Mouse (Mus musculus): ENCODE data around the gene Gng3. TPM values are rescaled to one million over a fixed set of nuclear protein-coding genes. Genes with fewer than 3 reads are reported as not detected.
"Not testable (repeated sequence)": the region's sequence is repeated elsewhere in the genome, so short reads cannot be mapped to it uniquely, and the experiment has no call there.

The Gng3 gene
- total RNA-seq (2017), result not detected in 2 replicates

DNA sequence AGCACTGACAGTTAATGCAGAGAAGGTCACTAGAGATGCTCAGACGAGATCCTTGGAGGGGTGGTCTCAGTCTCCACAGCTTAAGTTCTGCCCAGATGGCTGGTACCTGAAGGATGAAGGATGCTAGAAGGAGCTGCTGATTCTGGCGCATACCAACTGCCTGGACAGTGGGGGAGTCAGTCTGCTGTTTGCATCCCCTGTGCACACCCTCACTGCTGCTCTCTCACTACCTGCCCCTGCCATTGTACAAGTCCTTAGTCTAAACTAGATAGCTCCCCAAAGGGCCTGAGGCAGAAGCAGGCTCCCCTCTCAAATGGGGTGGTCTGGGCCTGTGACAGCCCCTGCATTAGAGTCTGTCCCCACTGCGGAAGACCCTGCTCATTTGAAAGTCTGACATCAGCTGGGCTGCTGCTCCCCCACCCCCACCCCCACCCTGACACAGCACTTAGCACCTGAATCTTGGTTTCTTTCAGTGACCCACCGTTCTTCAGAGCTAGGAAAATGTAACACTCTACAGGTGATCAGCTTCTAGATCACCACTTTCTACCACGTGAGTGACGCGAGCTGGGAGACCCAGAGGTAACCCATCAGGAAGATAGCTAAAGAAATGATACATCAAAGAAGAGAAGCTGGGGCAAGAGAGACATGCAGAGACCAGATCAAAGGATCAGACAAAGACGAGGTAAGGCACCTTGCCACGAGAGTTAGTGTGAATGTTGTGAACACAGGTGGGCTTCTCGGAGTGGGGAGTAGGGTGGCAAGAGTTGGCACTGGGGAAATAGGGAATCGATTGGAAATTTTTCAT, at the start of gene Gng3:
TSS of gene Gng3 (minus strand) at position 92 of the 805 bp plus-strand sequence.
- no peak for ATAC-seq (replicated peaks; ENCODE audit: low read depth, poor library complexity, severe bottlenecking)

DNA sequence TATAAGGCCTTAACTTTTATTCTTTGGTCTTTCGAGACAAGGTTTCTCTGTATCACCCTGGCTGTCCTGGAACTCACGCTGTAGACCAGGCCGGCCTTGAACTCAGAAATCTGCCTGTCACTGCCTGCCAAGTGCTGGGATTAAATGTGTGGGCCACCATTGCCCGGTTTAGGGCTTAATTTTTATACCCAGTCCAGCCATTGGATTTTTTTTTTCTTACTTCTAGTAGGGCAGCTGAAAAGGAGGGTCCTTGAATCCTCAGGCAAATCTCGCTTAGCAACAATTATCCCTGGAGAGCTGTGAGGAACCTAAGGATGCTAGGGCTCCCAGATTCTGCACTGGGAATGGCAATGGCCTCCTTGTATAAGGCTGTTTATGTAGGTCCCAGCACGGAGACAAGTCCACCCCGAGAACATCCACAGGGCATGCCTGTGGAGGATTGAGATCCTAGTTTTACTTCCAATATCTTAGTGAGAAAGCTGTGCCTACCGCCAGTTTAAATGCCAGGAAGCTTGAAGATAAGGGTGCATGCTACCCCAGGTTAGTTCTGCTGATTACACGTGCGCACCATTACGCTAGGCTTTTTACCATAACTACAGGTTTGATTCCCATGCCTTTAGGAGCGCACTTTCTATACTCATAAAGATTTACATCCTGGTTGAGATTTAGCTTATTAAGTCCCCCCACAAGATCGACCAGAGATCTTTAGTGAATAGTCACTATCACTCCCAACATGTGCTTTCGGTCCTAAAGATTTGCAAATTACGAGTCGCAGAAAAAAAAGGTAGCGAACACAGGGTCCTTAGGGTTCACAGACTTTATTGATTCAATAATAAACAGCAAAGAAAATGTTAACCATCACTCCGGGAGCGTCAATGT, 48.8 kb upstream of the Gng3 start:
- no peak for ATAC-seq (replicated peaks; ENCODE audit: low read depth, poor library complexity, severe bottlenecking)

DNA sequence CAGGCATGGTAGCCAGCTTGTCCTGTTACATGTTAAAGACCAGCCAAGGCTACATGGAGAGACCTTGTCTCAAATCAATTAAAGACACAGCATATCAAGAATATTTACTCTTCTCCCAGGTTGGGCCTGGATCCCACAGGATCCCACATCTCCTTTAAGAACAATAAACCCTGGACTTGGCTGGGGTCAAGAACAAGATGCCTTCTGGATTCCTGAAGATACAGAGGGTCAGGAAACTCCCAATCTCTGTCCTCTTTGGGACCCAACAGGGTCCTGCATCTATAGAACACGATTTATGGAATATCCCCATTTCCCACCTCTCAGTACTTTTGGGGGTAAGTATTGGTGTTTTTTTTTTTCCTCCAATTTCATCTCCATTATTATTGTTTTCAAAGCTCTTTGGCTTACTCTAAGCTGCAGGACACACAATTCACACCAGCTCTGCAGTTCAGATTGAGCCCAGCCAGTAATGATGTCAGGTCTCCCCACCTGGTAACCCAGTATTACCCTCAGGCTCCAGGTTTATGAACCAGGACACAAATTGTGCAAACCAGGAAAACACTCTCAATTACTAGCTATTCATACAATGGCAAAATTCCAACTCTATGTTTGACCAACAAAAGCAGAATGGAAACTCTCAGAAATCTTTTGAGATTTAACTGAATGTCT, 48.1 kb upstream of the Gng3 start:
- no peak for ATAC-seq (replicated peaks; ENCODE audit: low read depth, poor library complexity, severe bottlenecking)

DNA sequence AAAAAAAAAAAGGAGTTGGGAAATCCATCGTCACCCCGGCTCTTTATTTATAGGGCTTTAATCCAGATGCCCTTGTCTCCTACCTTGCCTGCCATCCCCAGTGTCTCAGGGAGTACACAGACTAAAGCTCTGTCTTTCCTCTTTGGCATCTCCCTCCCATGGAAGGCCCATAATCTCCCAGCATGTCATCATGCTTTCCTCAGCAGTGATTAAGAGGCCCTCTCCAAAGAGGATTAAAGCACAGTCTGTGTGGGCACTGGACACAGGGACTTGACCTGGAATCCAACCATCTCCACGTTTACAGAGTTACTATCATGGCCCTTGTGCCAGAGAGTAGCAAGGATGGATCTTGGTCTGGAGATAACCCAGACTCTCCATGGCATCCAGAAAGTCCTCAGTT, 44.6 kb upstream of the Gng3 start, which contains the start of the genes Lbhd1 and Gm49403:
TSS of gene Lbhd1 (plus strand) at position 117 of the 400 bp plus-strand sequence.
TSS of gene Gm49403 (plus strand) at position 315 of the 400 bp plus-strand sequence.
- no peak for ATAC-seq (replicated peaks; ENCODE audit: low read depth, poor library complexity, severe bottlenecking)

DNA sequence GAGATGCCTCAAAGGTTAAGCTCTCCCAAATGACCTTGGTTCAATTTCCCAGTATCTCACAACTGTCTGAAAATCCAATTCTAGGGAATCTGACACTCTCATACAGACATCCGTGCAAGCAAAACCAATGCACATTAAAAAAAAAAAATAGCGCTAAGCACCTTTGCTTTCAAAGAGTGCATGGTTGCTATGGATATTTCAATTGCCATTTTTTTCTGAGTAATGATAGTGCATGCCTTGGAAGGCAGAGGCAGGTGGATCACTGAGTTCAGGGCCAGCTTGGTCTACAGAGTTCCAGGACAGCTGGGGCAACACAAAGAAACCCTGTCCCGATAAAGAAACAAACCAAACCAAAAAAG, 42.0 kb upstream of the Gng3 start:
- ATAC-seq (replicated peaks; ENCODE audit: low read depth, poor library complexity, severe bottlenecking), result peak; percentile 23

DNA sequence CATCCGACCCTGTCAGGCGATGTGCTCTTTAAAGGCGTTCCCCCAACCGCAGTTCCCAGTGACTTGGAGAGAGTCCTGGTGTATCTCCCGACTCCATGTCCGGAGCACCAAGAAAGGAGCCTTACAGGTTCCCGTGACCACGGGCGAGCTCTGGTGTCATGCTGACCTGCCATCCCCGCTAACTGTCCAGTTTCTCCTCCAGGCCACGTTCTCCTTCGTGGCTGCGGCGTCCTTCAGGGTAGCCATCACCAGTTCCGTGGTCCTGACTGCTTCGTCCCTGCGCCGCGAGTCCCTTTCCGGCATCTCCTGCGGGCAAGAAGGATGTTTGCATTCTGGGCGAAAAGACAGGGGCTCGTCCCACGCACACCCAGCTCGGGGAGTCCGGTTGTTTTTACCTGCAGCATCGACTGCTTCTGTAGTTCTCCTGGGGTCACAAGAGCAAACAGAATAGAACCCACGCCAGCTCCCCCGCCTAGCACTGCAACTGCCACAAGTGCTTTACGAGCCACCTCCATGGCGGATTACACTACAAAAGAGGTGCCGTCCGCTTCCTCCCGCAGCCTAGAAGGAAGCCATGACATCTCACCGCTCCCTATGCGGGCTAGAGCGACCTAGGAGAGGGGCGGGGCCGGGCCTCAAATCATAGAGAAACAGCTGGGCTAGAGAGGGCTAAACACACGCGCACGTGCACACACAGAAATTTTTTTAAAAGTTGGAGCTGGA, 41.5 kb upstream of the Gng3 start, which contains the start of gene Uqcc3:
TSS of gene Uqcc3 (minus strand) at position 613 of the 723 bp plus-strand sequence.
- ATAC-seq (replicated peaks; ENCODE audit: low read depth, poor library complexity, severe bottlenecking), result peak; percentile 99

DNA sequence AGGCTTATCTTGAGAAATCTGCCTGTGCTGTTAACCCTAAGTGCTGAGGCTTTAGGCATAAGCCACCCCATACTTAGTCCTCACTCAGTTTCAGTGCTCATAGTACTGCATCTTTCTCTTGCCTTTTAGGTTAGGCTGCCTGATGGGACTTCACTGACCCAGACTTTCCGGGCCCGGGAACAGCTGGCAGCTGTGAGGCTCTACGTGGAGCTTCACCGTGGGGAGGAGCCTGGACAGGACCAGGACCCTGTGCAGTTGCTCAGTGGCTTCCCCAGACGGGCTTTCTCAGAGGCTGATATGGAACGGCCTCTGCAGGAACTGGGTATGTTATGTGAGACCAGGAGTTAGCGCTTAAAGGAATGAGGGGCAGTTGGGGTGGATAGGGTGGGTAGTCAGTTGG, 36.0 kb upstream of the Gng3 start:
- ATAC-seq (replicated peaks; ENCODE audit: low read depth, poor library complexity, severe bottlenecking), result no peak

DNA sequence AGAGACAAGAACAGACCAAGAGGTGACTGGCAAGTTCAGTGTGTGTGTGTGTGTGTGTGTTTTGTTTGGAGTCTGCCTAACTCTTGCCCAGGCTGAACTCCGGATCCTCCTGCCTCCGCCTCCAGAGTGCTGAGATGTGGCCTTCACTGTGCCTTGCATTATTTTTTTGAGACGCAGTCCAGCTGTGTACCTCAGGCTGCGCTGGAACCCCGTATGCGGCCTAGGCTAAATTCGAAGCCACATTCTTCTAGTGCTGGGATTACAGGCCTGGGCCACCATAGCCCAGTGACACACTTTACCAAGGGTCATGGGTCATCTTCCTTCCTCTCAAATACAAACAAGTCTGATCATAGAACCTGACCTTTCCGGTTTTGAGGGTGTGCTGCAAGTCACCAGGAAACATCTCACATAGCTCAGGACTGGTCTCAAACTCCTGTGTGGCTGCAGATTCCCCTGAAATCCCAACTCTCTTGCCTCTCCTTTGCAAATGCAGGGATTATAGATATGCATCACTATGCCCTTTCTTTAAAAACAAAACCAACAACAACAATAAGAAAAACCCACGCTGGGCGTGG, 33.4 kb upstream of the Gng3 start:
- ATAC-seq (replicated peaks; ENCODE audit: low read depth, poor library complexity, severe bottlenecking), result no peak

DNA sequence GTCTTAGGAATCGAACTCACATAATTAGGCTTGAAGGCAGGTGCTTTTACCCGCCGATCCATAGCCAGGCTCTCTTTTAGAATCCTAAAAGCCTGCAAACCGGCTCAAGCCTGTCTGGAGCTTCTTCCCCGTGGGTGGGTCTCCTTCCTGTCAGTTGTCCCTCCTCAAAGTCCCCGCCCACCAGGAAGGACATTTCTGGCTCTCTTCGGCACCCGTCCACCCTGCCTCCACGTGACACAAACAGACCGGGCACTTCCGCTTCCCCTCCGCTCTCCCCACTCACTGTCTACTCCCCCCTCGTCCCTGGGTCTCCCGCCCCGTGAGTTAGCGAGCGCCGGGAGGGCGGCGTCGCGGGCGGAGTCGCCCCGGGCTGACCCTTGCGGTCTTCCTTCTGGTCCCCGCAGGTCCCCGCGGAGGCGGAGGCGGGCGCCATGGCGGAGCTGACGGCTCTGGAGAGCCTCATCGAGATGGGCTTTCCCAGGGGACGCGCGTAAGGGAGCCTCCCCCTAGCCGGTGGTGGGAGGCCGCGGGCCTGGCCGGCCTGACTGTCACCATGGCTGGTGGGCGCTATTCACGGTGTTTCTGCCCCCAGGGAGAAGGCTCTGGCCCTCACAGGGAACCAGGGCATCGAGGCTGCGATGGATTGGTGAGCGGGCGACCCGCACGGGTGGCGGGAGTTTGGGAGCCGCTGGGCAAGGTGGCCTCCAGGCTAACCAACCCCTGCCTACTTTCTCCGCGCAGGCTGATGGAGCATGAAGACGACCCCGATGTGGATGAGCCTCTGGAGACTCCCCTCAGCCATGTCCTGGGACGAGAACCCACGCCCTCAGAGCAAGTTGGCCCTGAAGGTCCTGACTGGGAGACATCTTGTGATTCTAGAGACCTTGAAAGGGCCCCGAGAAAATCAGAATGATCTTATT, 32.5 kb upstream of the Gng3 start, which contains the start of gene Ubxn1:
TSS of gene Ubxn1 (plus strand) at position 230 of the 920 bp plus-strand sequence.
- peak; percentile 99 for ATAC-seq (replicated peaks; ENCODE audit: low read depth, poor library complexity, severe bottlenecking)

DNA sequence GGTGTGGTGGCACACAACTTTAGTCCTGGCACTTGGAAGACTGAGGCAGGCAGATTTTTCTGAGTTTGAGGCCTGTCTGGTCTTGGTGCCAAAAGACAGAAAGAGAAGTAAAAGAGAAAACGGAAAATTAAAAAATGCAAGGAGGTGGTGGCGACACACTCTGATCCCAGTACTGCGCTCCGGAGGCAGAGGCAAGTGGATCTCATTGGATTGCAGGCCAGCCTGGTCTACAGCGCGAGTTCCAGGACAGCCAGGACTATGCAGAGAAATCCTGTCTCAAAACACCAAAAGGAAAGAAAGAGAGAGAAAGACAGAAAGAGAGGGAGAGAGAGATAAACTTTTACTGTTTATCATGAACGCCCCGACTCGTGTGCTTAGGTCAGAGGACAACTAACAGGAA, 31.8 kb upstream of the Gng3 start:
- 0 out of 2 replicates have a peak, but pooled peaks have one; percentile 21 for ATAC-seq (replicated peaks; ENCODE audit: low read depth, poor library complexity, severe bottlenecking)

DNA sequence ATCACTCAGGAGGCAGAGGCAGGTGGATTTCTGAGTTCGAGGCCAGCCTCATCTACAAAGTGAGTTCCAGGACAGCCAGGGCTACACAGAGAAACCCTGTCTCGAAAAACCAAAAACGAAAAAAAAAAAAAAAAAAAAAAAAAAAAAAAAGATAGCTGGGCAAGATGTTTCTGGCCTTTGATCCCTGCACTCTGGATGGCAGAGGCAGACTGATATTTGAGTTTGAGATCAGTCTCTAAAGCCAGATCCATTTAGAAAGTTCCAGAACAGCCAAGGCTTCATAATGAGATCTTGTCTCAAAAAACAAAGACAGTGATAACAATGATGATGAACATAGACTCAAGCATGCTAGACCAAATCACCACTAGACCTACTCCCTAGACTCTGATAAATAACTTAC, 31.4 kb upstream of the Gng3 start:
- ATAC-seq (replicated peaks; ENCODE audit: low read depth, poor library complexity, severe bottlenecking), result not testable (repeated sequence)

DNA sequence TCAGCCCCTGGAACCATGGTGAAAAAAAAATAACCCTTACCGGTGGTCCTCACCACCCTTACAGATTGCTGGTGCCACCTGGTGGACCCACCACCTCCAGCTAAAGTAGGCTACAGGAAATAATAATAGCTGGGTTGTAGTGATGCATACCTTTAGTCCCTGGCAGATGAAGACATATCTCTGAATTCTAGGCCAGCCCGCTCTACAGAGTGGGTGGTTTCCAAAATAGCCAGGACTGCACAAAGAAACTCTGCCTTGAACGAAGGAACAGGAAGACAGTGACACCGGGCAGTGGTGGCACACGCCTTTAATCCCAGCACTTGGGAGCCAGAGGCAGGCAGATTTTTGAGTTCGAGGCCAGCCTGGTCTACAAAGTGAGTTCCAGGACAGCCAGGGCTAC, 25.3 kb upstream of the Gng3 start:
- ATAC-seq (replicated peaks; ENCODE audit: low read depth, poor library complexity, severe bottlenecking), result no peak

DNA sequence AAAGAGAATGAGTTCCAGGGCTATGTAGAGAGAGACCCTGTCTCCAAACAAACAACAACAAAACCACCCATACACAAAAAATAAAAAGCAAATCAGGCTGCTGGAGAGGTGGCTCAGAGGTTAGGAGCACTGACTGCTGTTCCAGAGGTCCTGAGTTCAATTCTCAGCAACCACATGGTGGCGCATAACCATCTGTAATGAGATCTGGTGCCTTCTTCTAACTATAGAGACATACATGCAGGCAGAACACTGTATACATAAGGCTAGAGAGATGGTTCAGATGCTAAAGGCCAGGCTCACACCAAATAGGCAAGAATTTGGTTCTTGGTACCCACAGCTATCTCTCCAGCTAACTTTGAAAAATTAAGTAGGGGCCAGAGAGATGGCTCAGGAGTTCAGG, 20.0 kb upstream of the Gng3 start:
- ATAC-seq (replicated peaks; ENCODE audit: low read depth, poor library complexity, severe bottlenecking), result no peak

DNA sequence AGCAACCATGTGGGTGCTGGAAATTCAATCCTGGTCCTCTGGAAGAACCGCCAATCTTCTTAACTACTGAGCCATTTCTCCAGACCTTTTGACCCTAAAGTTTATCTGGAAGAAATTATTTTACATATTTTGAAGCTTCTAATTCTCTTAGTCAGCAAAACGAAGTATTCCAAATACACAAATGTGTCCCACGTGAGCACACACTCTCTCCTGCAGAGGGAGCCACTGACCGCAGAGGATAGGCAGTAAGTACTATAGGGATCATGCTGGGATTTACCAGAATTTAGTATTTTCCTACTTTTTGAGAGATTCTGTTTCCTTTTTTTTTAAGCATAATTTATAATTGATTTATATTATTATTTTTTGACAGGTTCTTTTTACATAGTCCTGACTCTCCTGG, 18.7 kb upstream of the Gng3 start:
- peak; percentile 84 for ATAC-seq (replicated peaks; ENCODE audit: low read depth, poor library complexity, severe bottlenecking)

DNA sequence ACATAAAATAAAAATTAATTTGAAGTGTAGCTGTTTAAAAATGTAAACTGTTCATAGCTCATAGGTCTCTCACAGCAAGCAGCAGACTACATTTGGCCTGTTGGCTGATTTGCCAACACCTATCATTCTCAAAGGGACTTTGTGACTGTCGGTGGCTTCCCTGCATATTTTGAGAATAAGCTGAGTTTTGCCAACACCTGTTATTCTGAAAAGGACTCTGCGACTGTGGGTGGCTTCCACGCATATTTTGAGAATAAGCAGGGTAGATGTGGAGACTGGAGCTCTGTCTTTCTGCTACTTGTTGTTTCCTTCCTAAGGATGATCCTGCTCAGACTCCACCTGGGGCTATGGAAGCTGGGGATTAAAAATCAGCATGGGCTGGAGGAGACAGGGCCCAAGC, 14.1 kb upstream of the Gng3 start:
- no peak for ATAC-seq (replicated peaks; ENCODE audit: low read depth, poor library complexity, severe bottlenecking)

DNA sequence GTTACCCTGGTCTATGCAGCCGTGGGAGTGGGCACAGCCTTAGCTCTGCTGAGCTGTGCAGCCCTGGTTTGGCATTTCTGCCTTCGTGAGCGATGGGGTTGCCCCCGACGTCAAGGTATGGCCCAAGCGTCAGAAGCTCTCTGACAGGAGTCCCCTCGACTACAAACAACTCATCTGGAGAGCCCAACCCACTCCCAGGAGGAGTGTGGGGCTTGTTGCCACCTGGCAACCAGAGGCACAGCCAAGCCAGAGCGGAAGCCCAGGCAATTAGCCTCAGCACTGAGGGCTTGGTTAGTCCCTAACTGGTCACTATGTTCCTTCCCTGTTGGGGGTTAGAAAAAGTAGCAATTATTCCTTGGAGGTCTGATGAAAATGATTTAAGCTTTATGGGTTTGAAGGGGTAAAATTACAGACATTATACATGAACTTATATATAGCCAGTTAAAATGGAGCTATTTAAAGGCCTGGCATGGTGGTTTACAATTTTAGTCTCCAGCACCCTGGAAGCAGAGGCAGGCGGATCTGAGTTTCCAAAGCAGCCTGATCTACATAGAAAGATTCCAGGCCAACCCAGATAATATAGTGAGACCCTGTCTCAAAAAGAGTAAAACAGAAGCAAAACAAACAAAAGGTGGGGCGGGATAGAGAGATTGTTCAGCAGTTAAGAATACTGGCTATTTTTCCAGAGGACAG, 13.4 kb upstream of the Gng3 start:
- ATAC-seq (replicated peaks; ENCODE audit: low read depth, poor library complexity, severe bottlenecking), result no peak

DNA sequence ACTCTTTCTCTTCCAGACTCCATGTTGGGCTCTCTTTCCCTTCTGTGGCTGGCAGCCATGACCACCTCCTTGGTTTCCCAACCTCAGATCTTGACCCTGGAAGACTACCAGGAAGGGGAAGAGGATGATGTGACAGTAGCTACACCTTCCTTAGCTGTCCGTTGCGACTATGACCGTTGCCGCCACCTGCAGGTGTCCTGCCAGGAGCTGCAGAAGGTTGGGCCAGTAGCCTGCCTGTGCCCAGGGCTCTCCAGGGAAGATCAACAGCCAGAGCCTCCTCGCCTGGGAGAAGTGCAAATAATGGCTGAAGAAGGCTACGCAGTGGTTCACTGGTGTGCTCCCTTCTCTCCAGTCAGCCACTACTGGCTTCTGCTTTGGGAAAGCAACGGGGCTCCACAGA, 12.6 kb upstream of the Gng3 start:
- no peak for ATAC-seq (replicated peaks; ENCODE audit: low read depth, poor library complexity, severe bottlenecking)

DNA sequence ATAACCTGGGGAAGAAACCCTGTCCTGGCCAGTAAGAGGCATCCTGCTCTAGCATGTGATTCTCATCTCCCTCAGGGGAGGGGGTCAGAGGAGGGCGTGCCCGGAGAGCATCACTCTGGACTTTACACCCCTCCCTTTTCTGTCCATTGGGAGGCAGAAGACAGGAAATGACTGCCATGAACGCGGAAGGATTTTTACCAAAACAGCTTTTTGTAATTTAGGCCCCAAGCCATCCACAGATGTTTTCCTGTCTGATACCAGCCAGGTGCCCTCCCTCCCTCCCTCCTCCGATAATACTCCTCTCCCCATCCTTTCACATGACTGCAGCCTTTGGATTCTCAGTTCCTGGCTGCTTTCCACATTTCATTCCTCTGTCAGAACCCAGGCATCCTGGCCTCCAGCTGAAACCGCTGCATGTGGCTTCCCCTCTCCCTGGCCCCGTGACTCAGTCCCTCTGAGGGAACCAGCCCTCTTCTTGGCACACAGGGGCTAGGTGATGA, 11.5 kb upstream of the Gng3 start, which contains the start of gene Lrrn4cl:
TSS of gene Lrrn4cl (plus strand) at position 367 of the 500 bp plus-strand sequence.
- ATAC-seq (replicated peaks; ENCODE audit: low read depth, poor library complexity, severe bottlenecking), result no peak
